Mouse (Mus musculus): ENCODE measurements around the gene Def6.

Def6 gene

DNA sequence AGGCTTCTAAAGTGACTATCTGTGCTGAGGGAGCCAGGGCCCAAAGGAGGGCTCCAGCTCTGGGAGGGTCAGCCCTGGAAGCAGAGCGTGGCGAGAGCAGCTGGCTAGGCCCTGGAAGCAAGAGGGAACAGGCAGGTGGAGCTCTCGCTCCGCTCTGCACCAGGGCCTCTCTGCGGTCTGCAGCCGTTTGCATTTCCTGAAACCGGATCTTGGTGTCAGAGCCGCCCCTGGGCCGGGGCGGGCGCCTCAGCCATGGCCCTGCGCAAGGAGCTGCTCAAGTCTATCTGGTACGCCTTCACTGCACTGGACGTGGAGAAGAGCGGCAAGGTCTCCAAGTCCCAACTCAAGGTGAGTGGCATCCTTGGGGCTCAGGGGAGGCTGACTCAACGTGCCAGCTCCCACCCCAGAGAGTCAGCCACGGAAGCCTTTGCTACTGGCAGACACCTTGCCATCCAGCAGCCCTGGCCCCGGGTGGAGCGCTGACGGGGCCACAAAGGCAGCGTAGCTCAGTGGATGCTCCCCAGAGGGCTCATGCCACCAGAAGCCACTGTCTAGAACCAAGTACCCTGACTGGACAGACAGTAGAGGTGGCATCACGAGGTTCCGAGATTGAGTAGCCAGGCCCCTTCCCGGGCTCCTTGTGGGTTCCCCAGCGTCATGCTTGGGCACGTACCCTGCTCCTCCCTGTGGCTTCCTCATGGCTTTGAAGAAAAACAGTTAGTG, at the start of gene Def6:
Gene Def6 (plus strand): TSS at position 188 of the 723 bp plus-strand sequence.
- DNase-seq (ENCODE audit: low spot score), result peak; percentile 67

GRCm38 (mm10) chr17:28160361-28160760, 47.2 kb upstream of the Def6 start:
- no peak for DNase-seq (ENCODE audit: low spot score)

GRCm38 (mm10) chr17:28161310-28161881, 46.2 kb upstream of the Def6 start:
- no peak for DNase-seq (ENCODE audit: low spot score)

DNA sequence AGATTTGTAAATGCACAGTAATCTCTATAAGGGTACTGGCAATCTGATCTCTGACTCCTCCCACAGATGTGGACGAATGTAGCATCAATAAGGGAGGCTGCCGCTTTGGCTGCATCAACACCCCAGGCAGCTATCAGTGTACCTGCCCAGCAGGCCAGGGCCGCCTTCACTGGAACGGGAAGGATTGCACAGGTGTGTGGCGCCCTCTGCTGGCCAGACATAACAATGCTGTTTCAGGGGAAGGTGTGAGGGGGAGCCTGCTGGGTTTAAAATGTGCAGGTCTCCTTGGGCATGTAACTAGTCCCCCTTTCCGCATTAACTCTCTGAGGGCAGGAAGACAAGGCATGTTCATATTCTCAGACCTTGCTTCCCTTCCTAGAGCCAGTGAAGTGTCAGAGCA, 43.9 kb upstream of the Def6 start:
- DNase-seq (ENCODE audit: low spot score), result peak; percentile 59

- DNase-seq (ENCODE audit: low spot score), result no peak
Observed at GRCm38 (mm10) chr17:28170460-28171305, 36.9 kb upstream of the Def6 start.

DNA sequence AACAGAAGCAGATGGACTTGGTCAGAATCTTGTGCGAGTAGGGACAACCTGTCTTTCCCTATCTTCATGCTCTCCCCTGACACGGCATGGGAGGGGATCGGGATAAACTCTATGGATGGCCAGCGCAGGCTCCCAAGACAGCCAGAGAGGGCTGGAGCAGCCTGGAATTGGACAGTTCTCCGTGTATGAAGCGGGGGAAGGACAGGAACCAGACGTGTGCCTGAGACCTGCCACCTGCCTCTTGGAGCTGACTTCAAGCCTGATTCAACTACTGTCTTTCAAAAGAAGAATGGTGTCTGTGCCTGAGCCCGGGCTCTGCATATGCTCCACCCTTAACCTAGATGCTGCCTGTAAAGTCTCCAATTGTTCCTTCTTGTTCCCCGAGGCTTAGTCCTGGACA, 34.9 kb upstream of the Def6 start:
- no peak for DNase-seq (ENCODE audit: low spot score)

GRCm38 (mm10) chr17:28176775-28177539, 30.6 kb upstream of the Def6 start, which contains the start of gene Zfp523:
Zfp523 (plus strand) TSS chr17:28177129.
- DNase-seq (ENCODE audit: low spot score), result peak; percentile 91

DNA sequence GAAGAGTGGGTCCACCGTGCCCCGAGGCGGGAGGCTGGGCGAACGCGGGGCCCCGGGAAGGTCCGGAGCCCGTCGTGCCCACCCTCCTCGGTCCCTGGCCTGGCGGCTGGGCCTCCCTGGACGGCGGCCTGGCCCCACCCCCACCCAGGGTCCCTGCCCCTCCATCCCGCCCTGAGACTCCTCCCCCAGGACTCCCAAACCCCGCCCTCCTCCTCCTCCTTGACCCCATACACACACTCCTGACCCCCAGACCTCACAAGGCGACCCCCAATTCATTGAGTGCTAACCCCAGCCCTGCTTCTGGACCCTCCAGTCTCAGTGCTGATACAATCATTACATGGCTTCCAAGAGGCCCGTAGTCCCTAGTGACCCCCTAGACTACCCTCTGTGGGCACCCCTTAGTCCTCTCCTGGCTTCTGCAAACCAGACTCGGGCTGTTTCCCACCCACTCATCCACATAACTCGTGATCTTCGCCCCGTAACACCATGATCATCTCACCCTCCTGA, 30.0 kb upstream of the Def6 start:
- DNase-seq (ENCODE audit: low spot score), result peak; percentile 83

- no peak for DNase-seq (ENCODE audit: low spot score)
Observed at GRCm38 (mm10) chr17:28180331-28180730, 27.2 kb upstream of the Def6 start.

GRCm38 (mm10) chr17:28180783-28181544, 26.6 kb upstream of the Def6 start:
- DNase-seq (ENCODE audit: low spot score), result no peak

- DNase-seq (ENCODE audit: low spot score), result no peak
Observed at GRCm38 (mm10) chr17:28184971-28185638, 22.5 kb upstream of the Def6 start.

- no peak for DNase-seq (ENCODE audit: low spot score)
Observed at GRCm38 (mm10) chr17:28188313-28188712, 19.3 kb upstream of the Def6 start.

DNA sequence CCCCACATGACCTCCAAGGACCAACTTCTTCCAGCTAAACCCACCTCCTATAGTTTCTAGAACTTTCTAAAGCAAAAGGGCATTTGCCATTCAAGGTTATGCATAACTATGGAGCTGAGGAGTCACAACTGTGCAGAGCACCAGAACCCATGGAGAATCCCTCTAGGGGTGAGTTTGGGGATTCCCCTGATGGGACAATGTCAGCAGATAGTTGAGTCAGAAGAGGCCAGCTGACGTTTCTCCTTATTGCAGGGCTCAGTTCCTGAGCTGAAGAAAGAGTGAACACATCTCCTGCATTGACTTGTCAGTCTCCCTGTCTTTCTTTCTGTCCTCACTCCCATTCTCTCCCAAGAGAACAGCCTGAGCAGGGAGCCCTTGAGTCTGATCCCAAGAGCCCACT, 14.8 kb upstream of the Def6 start:
- DNase-seq (ENCODE audit: low spot score), result no peak

- no peak for DNase-seq (ENCODE audit: low spot score)
Observed at GRCm38 (mm10) chr17:28193559-28193958, 14.0 kb upstream of the Def6 start.

DNA sequence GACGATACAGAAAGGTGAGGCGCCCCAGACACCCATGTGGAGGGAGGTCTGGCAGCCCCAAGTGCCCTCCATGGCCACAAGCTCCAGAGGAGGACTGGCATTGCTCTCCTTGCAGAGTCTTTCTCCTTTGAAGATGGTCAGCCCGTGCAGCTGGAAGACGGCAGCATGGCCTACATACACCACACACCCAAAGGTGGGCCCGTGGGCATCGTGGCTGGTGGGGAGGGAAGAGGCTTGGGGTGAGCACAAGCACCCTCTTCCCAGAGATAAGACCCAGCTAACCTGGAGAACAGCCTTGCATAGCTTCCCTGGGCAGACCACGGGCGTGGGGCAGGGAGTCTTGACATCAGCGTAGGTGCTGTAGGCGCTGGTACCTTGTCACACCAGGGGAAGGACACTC, 12.5 kb upstream of the Def6 start:
- no peak for DNase-seq (ENCODE audit: low spot score)

DNA sequence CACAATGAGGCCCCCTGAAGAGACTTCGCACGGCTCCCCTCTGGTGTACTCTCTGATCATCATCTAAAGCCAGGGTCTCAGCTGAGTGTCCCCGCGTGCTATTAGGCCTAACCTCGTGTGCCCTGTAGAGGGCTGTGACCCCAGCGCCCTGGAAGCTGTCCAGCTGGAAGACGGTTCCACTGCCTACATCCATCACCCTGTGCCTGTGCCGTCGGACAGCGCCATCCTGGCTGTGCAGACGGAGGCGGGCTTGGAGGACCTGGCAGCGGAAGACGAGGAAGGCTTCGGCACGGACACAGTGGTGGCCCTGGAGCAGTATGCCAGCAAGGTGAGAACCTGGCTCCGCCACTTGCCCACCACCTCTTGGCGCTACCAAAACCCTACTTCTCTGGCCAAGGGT, 9.9 kb upstream of the Def6 start:
- no peak for DNase-seq (ENCODE audit: low spot score)

- DNase-seq (ENCODE audit: low spot score), result no peak
Observed at GRCm38 (mm10) chr17:28201982-28202381, 5.6 kb upstream of the Def6 start.

GRCm38 (mm10) chr17:28204052-28204720, 3.4 kb upstream of the Def6 start:
- no peak for DNase-seq (ENCODE audit: low spot score)

DNA sequence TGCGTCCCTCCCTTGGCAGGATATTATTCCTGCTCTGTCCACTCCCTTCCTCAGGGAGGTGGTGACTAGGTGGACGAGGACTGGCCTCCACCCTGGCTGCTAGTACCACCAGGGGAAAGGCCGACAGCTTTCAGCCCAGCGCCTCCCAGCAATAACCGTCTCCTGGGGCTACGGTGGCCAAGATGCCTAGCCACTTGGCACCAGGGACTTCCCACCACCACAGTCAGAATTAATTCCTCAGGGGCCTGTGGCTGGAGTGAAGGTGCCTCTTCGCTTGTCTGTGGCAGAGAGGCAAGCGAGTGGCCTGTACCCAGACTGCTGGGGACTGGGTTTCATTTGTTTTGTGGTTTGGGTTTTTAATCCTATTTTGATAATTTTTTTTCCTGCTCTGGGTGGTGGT, 2.1 kb upstream of the Def6 start:
- DNase-seq (ENCODE audit: low spot score), result no peak

- DNase-seq (ENCODE audit: low spot score), result no peak
Observed at GRCm38 (mm10) chr17:28207092-28207491, 486 bp upstream of the Def6 start.
